Mouse (Mus musculus) adrenal gland, postnatal 25 days (tissue): ENCODE measurements around the gene Thnsl1. TPM values are rescaled to one million over a fixed set of nuclear protein-coding genes. Genes with fewer than 3 reads are reported as not detected.

Source experiments
- DNase-seq: peaks from one replicate; pipeline ENCODE4 v3.0.0; 2021; ENCODE audit warnings: mixed read lengths
- long read RNA-seq: library from polyadenylated mRNA; stranded (forward); transcript quantifications from one replicate; pipeline ENCODE4 v2.0.0, GENCODE M21; 2021
- total RNA-seq: library from RNA; stranded (reverse); gene quantifications from 2 replicates; pipeline ENCODE4 v1.2.3, GENCODE M21; 2021

Thnsl1 gene
- 6.9 and 10.9 TPM in 2 replicates for total RNA-seq
- long read RNA-seq, transcript Thnsl1-201 (3 exons, 3,899 nt), result major isoform, 13 of 15 reads
- long read RNA-seq, partial matches to known transcripts, result 0 of 15 reads
- long read RNA-seq, other reads (novel, unspliced or antisense), result 2 of 15 reads

DNA sequence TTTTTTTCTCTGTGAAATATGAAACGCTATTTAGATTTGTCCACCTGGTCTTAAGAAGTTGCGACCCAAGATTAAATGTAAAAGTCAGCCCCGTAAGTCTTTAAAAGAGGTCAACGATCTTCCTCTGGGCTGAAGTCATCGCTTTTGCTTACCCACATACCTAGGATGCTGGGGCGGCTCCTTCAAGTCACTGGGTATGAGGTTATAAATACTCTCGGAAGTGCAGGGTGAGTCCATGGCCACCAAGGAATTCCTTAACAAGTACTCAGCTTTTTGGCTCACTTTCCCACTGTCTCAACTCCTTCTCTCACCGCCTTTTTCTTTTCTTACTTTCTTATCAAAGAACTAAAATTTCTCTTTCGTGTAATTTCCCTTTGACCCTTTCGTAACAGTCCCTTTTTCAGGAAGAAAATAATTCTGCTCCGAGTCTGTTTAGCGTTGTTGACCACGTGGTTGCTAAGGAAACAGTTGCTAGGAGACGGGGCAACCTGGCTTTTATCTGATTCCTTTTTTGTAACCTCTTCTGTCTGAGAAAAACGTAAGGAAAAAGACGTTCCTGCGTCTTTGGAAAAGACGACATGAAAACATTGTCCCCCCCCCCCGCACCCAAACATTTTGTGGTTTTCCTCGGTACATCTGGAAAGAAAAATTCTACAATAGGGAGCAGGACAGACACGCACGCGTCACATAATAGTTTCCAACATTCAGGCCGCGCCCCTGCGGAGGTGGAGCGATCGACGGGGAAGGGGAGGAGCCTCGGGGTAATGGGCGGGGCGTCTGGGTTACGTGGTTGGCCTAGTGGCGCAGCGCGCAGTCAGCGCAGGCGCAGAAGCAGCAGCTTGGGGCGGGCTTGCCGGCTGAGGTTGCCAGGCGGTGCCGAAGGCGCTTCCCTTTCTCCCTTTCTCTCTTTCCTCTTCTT is at the start of gene Thnsl1, which contains the start of gene Enkur:
Thnsl1 (plus strand) TSS at position 813 of the 919 bp plus-strand sequence.
Enkur (minus strand) TSS at position 454 of the 919 bp plus-strand sequence.
- DNase-seq, result peak; percentile 98

DNA sequence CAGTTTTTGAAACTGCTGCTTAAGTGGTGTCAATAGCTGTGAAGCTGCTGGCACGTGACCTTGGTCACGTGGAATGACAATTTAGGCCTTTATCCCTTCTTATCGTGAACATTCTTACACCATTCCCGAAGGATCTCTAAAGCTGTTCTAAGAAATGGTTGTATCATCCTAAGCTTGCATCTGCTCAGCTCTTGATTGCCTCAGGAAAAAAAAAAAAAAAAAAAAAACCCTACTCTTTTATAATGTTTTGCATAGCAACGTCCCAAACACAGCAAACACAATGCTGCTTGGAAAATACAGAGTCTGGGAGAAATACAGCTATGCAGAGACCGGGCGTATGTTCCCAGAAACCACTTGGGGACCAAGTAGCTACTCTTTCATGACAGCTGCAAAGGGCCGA is 41.2 kb upstream of the Thnsl1 start:
- no peak for DNase-seq

DNA sequence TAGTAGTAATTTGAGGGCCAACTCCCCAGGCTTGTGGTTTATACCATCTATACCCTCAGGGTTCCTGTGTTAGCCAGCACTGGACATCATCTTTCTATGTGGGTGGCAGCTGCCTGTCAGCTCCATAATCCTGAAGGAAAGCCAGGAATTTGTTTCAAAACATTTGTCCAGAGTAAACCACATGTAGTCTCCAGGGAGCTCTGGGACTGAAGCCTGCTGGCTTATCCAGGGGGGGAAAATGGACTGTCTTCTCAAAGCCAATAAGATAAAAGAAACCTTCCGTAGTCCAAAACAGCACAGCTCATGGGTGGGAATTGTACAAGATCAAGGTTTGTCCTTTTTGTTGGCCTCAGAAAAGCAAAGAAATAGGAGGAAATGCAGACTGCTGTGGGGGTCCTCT is 37.6 kb upstream of the Thnsl1 start:
- no peak for DNase-seq

DNA sequence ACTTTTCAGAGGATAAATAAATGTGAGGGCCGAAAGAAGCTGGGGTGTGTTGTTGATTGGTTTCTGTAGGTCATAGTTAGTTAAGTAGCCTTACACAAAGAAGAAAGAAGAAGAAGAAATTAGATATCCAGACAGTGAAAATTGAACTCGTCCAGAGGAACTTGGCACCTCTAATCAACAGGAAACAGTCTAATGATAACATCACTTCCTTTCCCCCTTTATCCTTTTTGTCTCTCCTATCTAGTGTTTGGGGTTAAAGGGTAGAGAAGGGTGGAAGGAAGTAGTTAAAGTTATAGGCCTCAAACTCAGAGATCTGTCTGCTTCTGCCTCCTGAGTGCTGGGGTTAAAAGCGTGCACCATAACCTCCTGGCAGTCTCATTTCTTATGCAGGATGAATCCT is 32.7 kb upstream of the Thnsl1 start:
- no peak for DNase-seq

DNA sequence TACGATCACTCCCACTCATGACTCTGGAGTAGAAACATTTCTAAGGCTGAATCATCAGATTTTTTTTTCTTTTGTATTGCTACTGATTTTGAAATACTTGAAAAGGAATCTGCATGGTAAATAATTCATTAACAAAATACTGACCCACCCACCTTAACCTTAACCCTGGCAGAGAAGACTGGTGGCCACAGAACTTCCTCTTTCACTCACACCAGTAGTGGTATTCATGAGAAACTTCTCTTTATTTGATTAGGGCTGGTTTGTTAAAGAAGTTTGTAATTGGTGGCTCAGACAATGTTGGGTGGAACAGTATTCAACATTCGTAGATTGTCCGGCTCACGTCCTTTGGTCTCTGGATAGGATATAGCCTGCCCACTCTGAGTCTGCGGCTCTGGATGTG is 26.4 kb upstream of the Thnsl1 start:
- DNase-seq, result no peak

DNA sequence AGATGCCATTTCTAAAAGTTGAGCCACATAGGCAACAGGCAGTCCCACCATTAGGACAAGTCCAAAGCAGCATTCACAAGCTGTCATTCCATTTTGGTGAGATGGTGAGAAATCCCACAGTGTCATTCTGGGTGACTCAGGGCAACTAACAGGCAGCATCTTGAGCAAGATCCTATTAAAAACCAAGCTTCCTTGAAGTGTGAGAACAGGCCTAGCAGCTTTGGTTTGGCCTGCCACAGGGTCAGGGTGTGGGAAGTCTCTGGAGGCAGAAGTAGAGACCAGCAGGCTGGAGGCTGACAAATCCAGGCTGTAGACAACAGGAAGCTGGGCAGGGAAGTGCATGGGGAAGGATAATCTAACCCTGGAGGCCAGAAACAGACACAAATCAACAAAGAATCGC is 22.7 kb upstream of the Thnsl1 start:
- DNase-seq, result no peak

DNA sequence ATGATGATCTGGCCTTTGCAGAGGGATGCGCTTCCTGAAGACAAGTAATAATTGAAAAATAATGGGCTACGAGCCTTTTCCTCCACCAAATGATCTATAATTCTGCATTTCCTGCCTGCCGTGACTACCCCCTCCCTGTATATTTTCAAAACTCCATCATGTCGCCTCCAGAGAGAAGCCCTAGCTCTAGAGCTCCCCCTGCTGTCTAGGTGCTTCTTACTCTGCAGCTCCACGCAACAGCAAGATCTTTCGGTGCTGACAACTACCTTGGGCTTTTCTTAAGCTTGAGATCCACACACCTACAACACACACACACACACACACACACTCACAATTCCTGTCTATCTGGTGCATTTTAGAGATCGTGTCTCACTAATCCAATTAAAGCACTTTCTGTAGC is 17.9 kb upstream of the Thnsl1 start:
- DNase-seq, result peak; percentile 67

DNA sequence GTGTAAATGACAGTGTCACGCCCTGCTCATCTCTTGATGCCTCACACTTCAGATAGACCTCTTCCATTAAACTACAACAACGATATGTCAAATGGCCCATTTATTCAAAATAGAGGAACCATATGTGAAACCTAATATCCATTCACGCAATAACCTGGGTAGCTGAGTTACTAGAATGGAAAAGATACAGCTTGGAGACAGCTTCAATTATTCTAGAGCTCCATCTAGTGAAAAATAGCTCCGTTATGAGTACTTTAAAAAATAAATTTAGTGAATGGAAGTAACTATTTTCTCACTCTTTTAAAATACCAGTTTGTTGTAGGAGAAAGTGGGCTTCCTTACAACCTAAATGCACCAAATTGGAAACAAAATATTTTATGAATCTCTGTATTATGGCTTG is 16.9 kb upstream of the Thnsl1 start:
- no peak for DNase-seq

DNA sequence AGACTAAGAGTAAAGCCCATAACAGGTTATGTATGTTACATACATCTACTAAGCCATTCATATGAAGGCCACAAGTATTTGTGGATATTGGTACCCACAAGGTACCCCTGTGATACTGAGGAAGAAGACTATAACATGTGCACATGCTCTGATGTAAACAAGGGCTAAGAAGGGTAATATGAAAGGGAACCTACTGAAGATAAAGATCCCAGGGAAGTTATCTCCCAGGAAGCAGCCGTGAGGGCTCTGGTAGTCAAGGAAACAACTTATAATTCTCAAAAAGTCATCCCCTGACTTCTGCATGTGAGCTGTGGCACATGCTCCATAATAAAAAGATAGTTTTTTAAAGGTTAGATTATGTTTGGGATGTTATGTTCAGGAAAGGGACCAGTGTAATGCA is 14.3 kb upstream of the Thnsl1 start:
- no peak for DNase-seq

DNA sequence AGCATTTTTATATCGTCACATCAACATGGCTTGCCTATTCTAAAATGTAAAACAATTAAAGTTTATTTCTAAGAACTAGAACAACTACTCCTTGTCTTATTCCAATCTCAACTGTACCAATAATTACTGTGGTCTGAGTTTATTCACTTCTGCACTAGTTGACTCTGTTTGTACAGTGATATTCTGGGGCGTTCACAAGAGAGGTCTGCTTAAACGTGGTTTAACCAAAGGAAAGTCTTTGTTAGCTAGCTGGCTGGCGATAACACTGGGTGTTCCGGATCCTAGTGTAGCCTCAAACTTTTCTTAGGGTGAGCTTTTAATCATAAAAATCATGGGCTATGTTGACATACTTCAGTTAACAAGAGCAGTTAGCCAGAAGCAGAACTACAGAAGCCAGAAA is 10.3 kb upstream of the Thnsl1 start:
- DNase-seq, result no peak

DNA sequence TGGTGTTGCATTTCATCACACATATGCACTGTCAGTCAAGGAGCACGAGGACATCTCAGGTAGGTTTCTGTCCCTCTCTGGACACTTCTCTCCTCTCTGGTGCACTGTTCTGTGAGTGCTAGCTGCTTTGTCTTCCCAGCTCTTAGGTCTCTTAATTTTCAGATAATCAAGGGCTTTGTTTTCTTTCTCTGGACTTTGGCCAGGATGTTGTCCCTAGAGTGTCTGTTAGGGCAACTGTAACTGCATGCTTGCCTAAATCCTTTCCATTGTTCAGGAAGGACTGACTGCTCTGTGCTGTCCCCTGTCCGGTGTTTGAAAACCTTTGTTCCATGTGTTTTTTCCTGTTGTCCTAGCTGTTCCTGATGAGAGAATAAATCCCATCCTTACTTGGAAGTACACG is 6.5 kb upstream of the Thnsl1 start:
- DNase-seq, result no peak

DNA sequence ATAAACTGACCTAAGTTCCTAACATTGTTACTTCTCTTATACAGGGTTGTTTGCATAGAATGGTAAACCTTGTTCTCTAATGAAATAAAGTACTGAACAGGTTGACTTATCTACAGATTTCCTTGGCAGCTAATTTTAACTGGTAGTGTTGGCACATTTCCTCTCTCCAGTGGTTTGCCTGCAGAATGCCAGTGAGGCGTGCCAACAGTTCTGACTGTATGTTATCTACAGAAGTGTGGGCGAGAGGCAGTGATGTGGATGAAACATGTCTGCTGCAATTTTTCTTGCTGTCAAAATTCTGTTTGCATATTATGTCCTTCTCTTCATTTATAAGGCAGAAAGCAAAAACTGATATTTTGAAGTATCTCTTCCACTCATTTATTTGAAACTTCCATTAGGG is 2.8 kb upstream of the Thnsl1 start:
- DNase-seq, result no peak

DNA sequence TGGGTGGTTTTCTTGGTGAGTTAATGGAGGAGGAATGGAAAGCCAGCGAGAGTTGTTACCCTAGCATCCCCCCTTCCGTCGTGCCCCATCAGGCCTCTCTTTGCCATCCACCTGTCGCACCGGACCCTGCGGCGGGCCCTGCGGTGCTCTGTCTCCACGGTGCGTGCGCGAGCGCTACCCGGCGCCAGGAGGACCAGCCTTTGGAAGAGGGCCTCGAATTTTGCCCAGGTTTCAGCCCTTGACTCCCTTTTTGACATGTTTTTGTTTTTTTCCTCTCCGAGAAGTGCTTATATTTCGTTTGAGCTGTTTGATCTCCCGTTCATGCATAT is 271 bp downstream of the Thnsl1 start:
- DNase-seq, result no peak

DNA sequence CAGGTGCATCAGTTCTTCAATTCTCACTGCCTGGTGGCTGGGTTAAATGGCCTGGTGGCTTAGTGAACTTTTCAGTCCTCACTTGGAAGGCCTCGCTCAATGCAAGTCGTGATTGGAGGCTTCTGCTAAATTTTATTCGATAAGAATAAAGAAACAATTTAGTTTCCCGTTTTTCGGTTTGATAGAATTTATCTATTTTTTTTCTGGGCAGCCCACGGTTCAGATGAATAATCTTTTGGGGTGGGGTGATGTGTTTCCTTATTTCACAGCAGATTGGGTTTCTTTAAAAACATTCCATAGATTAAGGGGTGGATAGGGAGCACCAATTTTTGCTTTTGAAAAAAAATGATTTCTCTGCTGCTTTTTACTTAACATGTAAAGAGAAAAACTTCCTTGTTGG is 754 bp downstream of the Thnsl1 start:
- no peak for DNase-seq

DNA sequence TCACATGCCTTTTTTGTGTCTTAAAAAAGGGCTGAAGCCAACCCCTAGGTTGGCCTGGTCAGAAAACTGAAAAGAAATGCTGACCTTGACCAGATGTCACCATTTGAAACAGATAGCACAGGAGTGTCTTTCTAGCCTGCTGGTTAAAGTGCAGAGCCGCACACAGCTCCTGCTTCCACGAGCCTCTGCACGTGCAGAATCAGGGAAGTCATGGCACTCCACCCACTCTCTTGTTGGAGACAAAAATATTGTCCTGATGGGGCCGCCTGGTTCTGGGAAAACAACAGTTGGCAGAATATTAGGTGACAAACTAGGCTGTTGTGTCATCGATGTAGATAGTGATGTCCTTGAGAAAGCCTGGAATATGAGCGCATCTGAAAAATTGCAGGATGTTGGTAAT is 5.8 kb downstream of the Thnsl1 start:
- DNase-seq, result peak; percentile 18

DNA sequence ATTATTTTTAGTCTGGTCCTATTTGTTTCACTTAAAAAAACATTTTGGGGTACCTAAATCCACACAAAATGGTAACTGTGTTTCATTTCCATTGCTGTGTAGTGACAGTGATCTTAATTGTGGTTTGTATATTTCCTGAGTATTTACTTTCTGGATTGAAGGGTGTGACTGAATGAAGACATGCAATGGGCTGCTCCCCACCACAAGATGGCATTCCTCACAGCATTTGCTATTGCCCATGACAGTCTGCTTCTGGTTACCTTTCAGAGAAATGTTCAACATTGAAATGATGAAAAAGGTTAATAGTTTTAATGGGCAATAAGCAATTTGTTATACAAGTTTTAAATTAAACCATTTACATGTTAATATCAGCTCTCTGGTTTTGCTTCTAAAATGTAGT is 8.8 kb downstream of the Thnsl1 start:
- DNase-seq, result no peak

DNA sequence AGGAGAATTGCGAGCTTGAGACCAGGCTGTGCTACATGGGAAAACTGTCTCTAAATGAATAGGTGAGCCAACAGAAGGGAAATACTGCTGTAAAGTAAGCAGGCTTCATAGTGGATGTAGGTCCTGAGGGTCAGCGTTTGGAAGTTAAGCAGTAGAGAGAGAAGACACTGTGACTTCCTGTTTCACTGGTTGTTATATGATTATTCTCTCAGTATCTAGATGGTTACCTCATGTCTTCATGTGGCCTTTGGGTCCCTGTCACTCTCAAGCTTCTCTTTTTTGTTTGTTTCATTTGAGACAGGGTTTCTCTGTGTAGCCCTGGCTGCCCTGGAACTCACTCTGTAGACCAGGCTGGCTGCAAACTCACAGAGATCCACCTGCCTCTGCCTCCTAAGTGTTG is 9.8 kb downstream of the Thnsl1 start:
- no peak for DNase-seq

DNA sequence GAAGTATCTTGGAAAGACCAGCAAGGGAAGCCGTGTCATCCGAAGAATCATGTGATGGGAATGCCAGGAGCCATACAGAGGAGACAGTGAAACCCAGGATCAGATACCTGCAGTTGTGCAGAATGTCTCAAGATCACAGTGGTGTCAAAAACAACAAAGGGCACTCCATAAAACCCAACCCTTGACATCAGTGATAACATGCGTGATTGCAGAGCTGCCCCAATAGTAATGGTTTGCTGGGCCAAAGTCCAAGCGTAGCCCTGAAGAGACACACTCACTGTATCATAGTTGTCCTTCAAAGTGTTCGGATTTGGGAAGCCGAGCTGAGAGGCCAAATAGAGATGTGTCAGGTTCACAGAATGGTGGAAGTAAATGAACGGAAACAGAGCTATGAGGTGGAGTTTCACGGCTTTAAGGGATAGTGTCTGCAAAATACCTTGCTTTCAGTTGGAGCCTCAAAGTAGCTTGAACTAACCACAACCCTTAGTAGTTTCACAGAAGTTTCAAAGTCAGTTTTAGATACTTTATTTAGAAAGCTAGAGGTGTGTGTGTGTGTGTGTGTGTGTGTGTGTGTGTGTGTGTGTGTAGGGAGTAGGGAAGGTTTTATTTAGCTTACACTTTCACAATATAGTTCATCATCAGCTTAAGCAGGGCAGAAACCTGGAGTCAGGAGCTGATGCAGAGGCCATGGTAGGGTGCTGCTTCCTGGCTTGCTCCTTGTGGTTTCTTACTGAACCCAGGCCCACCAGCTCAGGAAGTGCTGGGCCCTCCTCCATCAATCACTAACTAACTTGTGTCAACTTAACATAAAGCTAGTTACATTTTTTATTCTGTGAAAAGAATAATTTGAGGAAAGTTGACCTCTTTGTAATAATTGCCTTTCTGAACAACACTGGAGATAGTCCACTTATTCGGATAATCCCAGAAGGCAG is 17.2 kb downstream of the Thnsl1 start:
- no peak for DNase-seq

DNA sequence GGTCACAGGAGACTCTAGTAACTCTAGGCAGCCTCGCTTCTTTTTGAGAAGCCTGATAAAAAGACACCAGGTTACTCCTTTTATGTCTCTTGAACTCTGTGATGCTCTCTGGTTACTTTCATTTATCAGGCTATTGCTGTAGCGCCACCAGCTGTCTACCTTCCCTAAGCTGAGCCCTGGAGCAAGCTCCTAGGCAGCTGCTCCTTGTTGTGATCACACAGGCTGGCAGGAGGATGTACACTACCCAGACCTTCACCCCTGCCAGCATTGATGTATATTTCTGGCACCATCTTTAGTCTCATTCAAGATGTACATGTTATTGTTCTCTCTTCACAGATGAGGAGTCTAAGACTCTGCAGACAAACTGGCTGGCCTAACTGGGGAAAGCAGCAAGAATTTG is 24.8 kb downstream of the Thnsl1 start:
- DNase-seq, result no peak

DNA sequence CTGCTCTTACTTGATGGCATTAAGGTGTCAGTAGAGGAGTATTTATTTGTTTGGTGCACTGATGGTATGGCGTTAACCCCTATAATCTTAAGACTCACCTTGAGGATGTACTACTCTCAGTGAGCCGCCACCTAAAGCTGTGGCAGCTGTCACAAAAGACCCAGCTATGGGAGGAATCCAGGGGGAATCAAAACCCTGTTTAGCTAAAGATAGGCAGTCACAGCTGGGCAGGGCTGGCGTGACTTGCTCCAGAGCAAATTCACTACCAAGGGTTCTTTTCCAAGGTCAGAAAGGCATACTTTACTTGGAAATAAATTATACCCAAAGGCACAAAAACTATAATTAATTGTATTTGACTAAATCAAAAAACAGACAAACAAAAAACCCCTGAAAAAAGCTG is 25.6 kb downstream of the Thnsl1 start:
- DNase-seq, result no peak

DNA sequence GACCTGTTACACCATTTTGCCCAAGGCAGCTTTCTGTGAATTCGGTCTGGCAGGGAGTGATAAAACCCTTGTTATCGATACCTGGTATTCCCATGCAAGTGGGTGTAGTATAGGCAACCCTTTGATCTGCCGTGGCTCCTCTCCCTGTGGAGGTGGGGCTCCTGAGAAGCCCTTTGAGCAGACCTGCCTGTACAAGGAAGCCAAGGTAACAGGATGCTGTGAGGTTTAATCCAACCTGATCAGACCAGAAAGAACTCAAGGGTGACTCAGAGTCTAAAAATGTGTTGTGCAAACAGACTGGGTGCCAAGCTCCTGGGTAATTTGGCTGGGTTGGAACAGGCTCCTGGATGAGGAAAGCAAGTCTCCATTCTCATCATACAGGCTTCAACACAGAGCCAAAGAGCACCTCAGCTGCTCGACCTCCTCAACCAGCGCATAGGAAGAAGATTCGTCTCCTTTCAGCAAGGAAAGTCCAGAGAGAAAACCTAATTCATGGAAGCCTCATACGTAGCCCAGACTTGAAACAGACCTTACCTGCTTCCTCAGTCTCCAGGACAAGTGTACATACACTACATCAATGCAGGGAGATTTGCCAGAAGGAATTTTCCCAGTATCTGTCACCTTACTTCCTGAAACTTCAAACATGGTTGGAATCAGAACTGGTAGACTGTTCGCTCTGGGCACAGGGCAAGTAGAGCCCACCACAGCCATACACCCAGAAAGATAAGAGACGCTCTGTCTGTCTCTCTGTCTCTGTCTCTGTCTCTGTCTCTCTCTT is 29.5 kb downstream of the Thnsl1 start:
- DNase-seq, result no peak

DNA sequence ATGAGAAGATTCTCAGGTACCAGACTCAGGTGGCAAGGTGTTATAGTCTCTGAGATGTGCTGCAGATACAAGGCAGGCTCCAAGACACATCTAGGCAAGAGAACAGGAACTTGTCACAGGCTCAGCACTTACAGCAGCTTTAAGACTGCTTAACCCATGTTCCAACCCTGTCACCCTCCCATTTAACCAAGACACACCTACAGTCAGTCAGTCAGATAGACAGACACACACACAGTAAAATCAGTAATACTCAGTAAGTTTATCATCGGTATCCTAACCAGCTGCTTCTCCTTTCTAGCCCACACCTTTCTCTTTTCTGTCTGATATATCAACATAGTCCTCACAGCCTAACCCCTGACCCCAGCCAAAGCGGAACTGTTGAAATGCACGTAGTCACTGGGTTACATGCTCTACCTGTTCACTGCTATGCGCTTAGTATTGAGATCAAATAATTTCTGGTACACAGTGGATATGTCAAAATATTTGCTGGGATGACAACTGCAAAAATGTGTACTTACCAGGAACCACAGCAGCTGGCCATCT is 30.4 kb downstream of the Thnsl1 start:
- DNase-seq, result no peak
